12 mouse cellular contexts compared by ENCODE assay signal in genomic region chr9:46163430-46163829, GRCm38 (mm10).
DNase-seq lines count a peak whose midpoint lies in the region; ATAC-seq and TF ChIP-seq lines count a peak whose summit lies in the region.
"Had no signal": no experiment of that assay in that cellular context is flagged by ENCODE, and none has a peak within 500 bp of the region (broad histone marks: within the 10 kb centered on the region; RNA-seq: fewer than 3 reads in every experiment).

No protein-coding gene starts in this region.

- H3K9ac ChIP-seq in liver, adult 2 months (ENCODE audit: low read depth, low read length): no peak overlapping the region
- H3K9ac ChIP-seq in liver, embryonic 11.5 days (ENCODE audit: low read depth, low read length): no peak overlapping the region
- H3K9ac ChIP-seq in embryonic facial prominence, embryonic 14.5 days (ENCODE audit: low read depth, low read length): no peak overlapping the region
- no peak overlapping the region for H3K9ac ChIP-seq in stomach, embryonic 14.5 days (replicated peaks; ENCODE audit: low read depth, low read length)
- H3K9ac ChIP-seq in forebrain, embryonic 13.5 days: no peak overlapping the region
- H3K9ac ChIP-seq: hindbrain, embryonic 14.5 days; neural tube, embryonic 12.5 days had no signal

- WGBS in liver, adult 2 months: 19% methylated on average over 8 of the region's 8 CpGs
- WGBS in liver, embryonic 11.5 days: 74% methylated on average over 8 of the region's 8 CpGs
- WGBS in embryonic facial prominence, embryonic 14.5 days: 70% methylated on average over 8 of the region's 8 CpGs
- WGBS in stomach, embryonic 14.5 days: 39% methylated on average over 8 of the region's 8 CpGs
- 88% methylated on average over 8 of the region's 8 CpGs for WGBS in forebrain, embryonic 13.5 days

- DNase-seq in liver, adult 2 months (ENCODE audit: extremely low read depth, low read depth, low spot score): peak; percentile 77
- no peak for DNase-seq in liver, embryonic 11.5 days (ENCODE audit: low spot score)
- DNase-seq in embryonic facial prominence, embryonic 14.5 days (ENCODE audit: low spot score): peak; percentile 72
- DNase-seq in heart, postnatal 25 days (ENCODE audit: low spot score): peak; percentile 24
- DNase-seq: right cerebral cortex, postnatal 4 days; thymus, postnatal 14 days had no signal

- intact Hi-C loops in heart, postnatal 25 days (cut with DNase I): no loop called here

- no peaks in the 10 kb centered on the region; the same call in 1 of the 2 replicates for H3K36me3 ChIP-seq in liver, adult 2 months (ENCODE audit: control insufficient read depth, insufficient read depth, low read length)
- no peaks in the 10 kb centered on the region for H3K36me3 ChIP-seq in liver, embryonic 11.5 days (ENCODE audit: control insufficient read depth, insufficient read depth, low read length)
- H3K36me3 ChIP-seq in embryonic facial prominence, embryonic 14.5 days (ENCODE audit: control insufficient read depth, insufficient read depth, low read length): no peaks in the 10 kb centered on the region
- no peaks in the 10 kb centered on the region for H3K36me3 ChIP-seq in stomach, embryonic 14.5 days (ENCODE audit: control insufficient read depth, insufficient read depth, low read length)
- no peaks in the 10 kb centered on the region for H3K36me3 ChIP-seq in forebrain, embryonic 13.5 days (ENCODE audit: poor library complexity, severe bottlenecking)
- H3K36me3 ChIP-seq: neural tube, embryonic 12.5 days had no signal

- no peak for ATAC-seq in liver, embryonic 11.5 days (replicated peaks; ENCODE audit: low FRiP score)
- ATAC-seq in embryonic facial prominence, embryonic 14.5 days (ENCODE audit: low read depth): no peak
- no peak for ATAC-seq in stomach, embryonic 14.5 days (ENCODE audit: insufficient number of reproducible peaks, insufficient read depth, low FRiP score, low read depth)
- ATAC-seq in megakaryocyte progenitor cell, adult 5-6 weeks (replicated peaks; ENCODE audit: poor library complexity): no peak
- ATAC-seq in forebrain, embryonic 13.5 days: no peak

- peaks cover 3% of the 10 kb centered on the region for H3K4me1 ChIP-seq in liver, adult 2 months (ENCODE audit: control insufficient read depth, insufficient read depth, low read length)
- H3K4me1 ChIP-seq in liver, embryonic 11.5 days (replicated peaks; ENCODE audit: control insufficient read depth, insufficient read depth, low read length): no peaks in the 10 kb centered on the region
- H3K4me1 ChIP-seq in embryonic facial prominence, embryonic 14.5 days (ENCODE audit: control insufficient read depth, insufficient read depth, low read length): peaks cover 8% of the 10 kb centered on the region
- H3K4me1 ChIP-seq in stomach, embryonic 14.5 days (ENCODE audit: control insufficient read depth, insufficient read depth, low read length): peaks cover 5% of the 10 kb centered on the region
- no peaks in the 10 kb centered on the region for H3K4me1 ChIP-seq in forebrain, embryonic 13.5 days
- H3K4me1 ChIP-seq: neural tube, embryonic 12.5 days had no signal

- H3K4me3 ChIP-seq in liver, adult 2 months (ENCODE audit: insufficient read depth, low read depth, low read length): no peak overlapping the region
- H3K4me3 ChIP-seq in liver, embryonic 11.5 days (ENCODE audit: low read depth, low read length): no peak overlapping the region
- no peak overlapping the region for H3K4me3 ChIP-seq in embryonic facial prominence, embryonic 14.5 days (ENCODE audit: low read depth, low read length)
- no peak overlapping the region for H3K4me3 ChIP-seq in stomach, embryonic 14.5 days (ENCODE audit: low read depth, low read length)
- H3K4me3 ChIP-seq in forebrain, embryonic 13.5 days: no peak overlapping the region
- H3K4me3 ChIP-seq: neural tube, embryonic 12.5 days had no signal

- no peaks in the 10 kb centered on the region for H3K9me3 ChIP-seq in liver, embryonic 11.5 days (ENCODE audit: control insufficient read depth, low read length)
- H3K9me3 ChIP-seq in embryonic facial prominence, embryonic 14.5 days (ENCODE audit: control insufficient read depth, low read length): no peaks in the 10 kb centered on the region
- no peaks in the 10 kb centered on the region for H3K9me3 ChIP-seq in stomach, embryonic 14.5 days (ENCODE audit: control insufficient read depth, low read depth, low read length)
- no peaks in the 10 kb centered on the region for H3K9me3 ChIP-seq in forebrain, embryonic 13.5 days (replicated peaks)
- H3K9me3 ChIP-seq: G1E; neural tube, embryonic 12.5 days had no signal

- no peak overlapping the region for H3K4me2 ChIP-seq in liver, embryonic 11.5 days
- H3K4me2 ChIP-seq in embryonic facial prominence, embryonic 14.5 days (ENCODE audit: low read depth, low read length): no peak overlapping the region
- H3K4me2 ChIP-seq in stomach, embryonic 14.5 days (replicated peaks; ENCODE audit: low read depth, low read length): no peak overlapping the region
- no peak overlapping the region for H3K4me2 ChIP-seq in forebrain, embryonic 13.5 days
- H3K4me2 ChIP-seq: hindbrain, embryonic 14.5 days; neural tube, embryonic 12.5 days had no signal

- peak overlapping the region; percentile 53 for H3K27ac ChIP-seq in liver, adult 2 months (replicated peaks; ENCODE audit: insufficient read depth, low read depth, low read length)
- H3K27ac ChIP-seq in liver, embryonic 11.5 days (ENCODE audit: low read depth, low read length): no peak overlapping the region
- H3K27ac ChIP-seq in embryonic facial prominence, embryonic 14.5 days (replicated peaks; ENCODE audit: low read depth, low read length): no peak overlapping the region
- H3K27ac ChIP-seq in stomach, embryonic 14.5 days (ENCODE audit: low read length): peak overlapping the region; percentile 48; the same call in 1 of the 2 replicates
- H3K27ac ChIP-seq in forebrain, embryonic 13.5 days: no peak overlapping the region
- H3K27ac ChIP-seq: hindbrain, embryonic 14.5 days; neural tube, embryonic 12.5 days had no signal

- peaks cover 2% of the 10 kb centered on the region; the same call in 1 of the 2 replicates for H3K79me2 ChIP-seq in liver, adult 2 months (ENCODE audit: control insufficient read depth, insufficient read depth, low read length)

- TF ChIP-seq CTCF in liver, adult 2 months (IDR thresholded peaks at IDR 0.05; ENCODE audit: low read depth, low read length): no peak

- no peak for TF ChIP-seq POLR2A in liver, adult 2 months (IDR thresholded peaks at IDR 0.05; ENCODE audit: extremely low read depth, insufficient read depth, low read length)

- H3K27me3 ChIP-seq in liver, adult 2 months (ENCODE audit: control insufficient read depth, insufficient read depth, low read length): no peaks in the 10 kb centered on the region
- H3K27me3 ChIP-seq in liver, embryonic 11.5 days (replicated peaks; ENCODE audit: control insufficient read depth, insufficient read depth, low read length): no peaks in the 10 kb centered on the region
- no peaks in the 10 kb centered on the region for H3K27me3 ChIP-seq in embryonic facial prominence, embryonic 14.5 days (replicated peaks; ENCODE audit: control insufficient read depth, insufficient read depth, low read length)
- no peaks in the 10 kb centered on the region for H3K27me3 ChIP-seq in stomach, embryonic 14.5 days (ENCODE audit: control insufficient read depth, insufficient read depth, low read length)
- no peaks in the 10 kb centered on the region for H3K27me3 ChIP-seq in forebrain, embryonic 13.5 days
- H3K27me3 ChIP-seq: neural tube, embryonic 12.5 days had no signal

Comparison
In these comparisons a context has a peak if more than half of its experiments do, and no peak if none do; other contexts are left out.
1. H3K27ac ChIP-seq: peak in liver, adult 2 months (single experiment) and stomach, embryonic 14.5 days (single experiment); none in liver, embryonic 11.5 days (single experiment), embryonic facial prominence, embryonic 14.5 days (single experiment) and forebrain, embryonic 13.5 days (single experiment).